Mouse (Mus musculus): ENCODE measurements around the gene Slc15a4.

- no peak for TF ChIP-seq POLR2A (IDR thresholded peaks at IDR 0.05; ENCODE audit: insufficient read depth, low read depth, low read length)
- no peak for TF ChIP-seq CTCF (IDR thresholded peaks at IDR 0.05; ENCODE audit: insufficient read depth, low read depth, low read length)
Observed at GRCm38 (mm10) chr5:127673913-127674312, 41.2 kb upstream of the Slc15a4 start.

Measured in olfactory bulb, adult 2 months (tissue).